Mouse (Mus musculus): ENCODE measurements at regions not wholly inside any gene's neighbourhood (a gene's known extent, or its start where the extent isn't known, plus 50 kb on each side); places are given as distances from the start of the nearest gene placed in this dataset.

GRCm38 (mm10) chrX:166805957-166806356 is 220.4 kb upstream of the Egfl6 start:
- TF ChIP-seq GATA1 (IDR thresholded peaks at IDR 0.05; ENCODE audit: borderline replicate concordance, low read length) (no peak), FLI1 (IDR thresholded peaks at IDR 0.05; ENCODE audit: low read length) (no peak)
